Mouse (Mus musculus) megakaryocyte, embryonic 14.5 days (primary cell): ENCODE data around the gene Ak5.

ENCODE experiments used
- FLI1 ChIP-seq: IDR thresholded peaks from 2 replicates; pipeline ENCODE4 v1.6.1; 2012; ENCODE audit warnings: low read length, inconsistent platforms, mixed read lengths
- GATA1 ChIP-seq: IDR thresholded peaks from 3 replicates; pipeline ENCODE4 v1.6.1; 2012; ENCODE audit warnings: mixed read lengths, low read length, inconsistent platforms, borderline replicate concordance

GRCm38 (mm10) chr3:152435590-152435989 lies 232.6 kb downstream of the Ak5 start:
- TF ChIP-seq GATA1 (no peak), FLI1 (no peak)
